ENCODE assay signal across 12 mouse cellular contexts in the genomic region with DNA sequence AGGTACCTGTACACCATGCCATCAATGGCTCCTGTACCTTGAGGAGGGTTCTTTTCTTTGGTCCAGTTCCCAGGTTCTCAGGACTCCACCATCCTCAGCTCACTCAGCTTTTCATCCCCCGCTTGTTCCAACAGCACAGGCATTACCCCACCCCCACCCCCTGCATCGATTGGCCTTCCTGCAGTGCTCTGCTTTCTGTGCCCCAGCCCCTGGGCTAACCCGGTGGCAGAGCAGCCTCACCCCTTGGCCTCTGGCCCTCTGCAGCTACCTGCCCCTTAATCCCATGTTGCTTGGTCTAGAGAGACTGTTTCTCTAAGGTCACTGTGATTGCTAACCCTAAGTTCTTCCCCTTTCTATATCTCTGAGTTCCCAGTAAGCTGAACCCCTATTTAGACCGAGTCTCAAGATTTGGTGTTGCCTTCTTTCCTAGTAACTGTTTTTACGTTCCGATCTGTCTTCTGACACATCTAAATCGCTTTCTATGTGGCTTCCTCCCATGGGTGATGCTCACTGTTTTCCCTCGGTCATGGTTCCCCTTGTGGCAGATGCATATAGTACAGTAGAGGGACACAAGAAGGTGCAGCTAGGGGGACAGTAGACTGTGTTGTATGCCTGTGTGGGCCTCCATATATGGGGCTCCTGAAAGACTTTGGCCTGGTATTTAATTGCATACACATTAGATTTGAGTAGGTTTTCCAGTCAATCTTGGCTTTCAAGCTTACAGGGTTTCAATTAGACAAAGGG.
DNase-seq lines count a peak whose midpoint lies in the region; ATAC-seq and TF ChIP-seq lines count a peak whose summit lies in the region.
"Had no signal": no experiment of that assay in that cellular context is flagged by ENCODE, and none has a peak within 500 bp of the region (broad histone marks: within the 10 kb centered on the region; RNA-seq: fewer than 3 reads in every experiment).

No protein-coding gene starts in this region.

- no peaks in the 10 kb centered on the region for H3K27me3 ChIP-seq in kidney, adult 2 months (replicated peaks; ENCODE audit: control insufficient read depth, insufficient read depth, low read length)
- H3K27me3 ChIP-seq in CH12.LX (replicated peaks): peaks cover 82% of the 10 kb centered on the region
- H3K27me3 ChIP-seq in embryonic facial prominence, embryonic 13.5 days: no peaks in the 10 kb centered on the region
- H3K27me3 ChIP-seq in limb, embryonic 12.5 days: no peaks in the 10 kb centered on the region
- H3K27me3 ChIP-seq: neural tube, embryonic 12.5 days had no signal

- ATAC-seq in embryonic facial prominence, embryonic 13.5 days (ENCODE audit: insufficient number of reproducible peaks, insufficient read depth, low FRiP score, low TSS enrichment, low read depth): no peak
- ATAC-seq in limb, embryonic 12.5 days (ENCODE audit: insufficient number of reproducible peaks, insufficient read depth, low FRiP score, low TSS enrichment, low read depth): no peak

- DNase-seq in kidney, adult 2 months: no peak
- DNase-seq in kidney, postnatal 10 days: no peak
- peak; percentile 15 for DNase-seq in CH12.LX (ENCODE audit: extremely low read depth)
- no peak for DNase-seq in urinary bladder, adult 18-20 months (ENCODE audit: low spot score in 2 of 2)
- DNase-seq in urinary bladder, adult 2 months (ENCODE audit: low spot score): no peak
- no peak for DNase-seq in frontal cortex, postnatal 36 days (ENCODE audit: low spot score in 2 of 2)
- DNase-seq: cerebellum, adult 18-20 months had no signal

- 0 out of 2 replicates have a peak, but pooled peaks have one; percentile 23 for TF ChIP-seq CTCF in kidney, adult 2 months (conservative IDR thresholded peaks at IDR 0.05; ENCODE audit: insufficient read depth, insufficient read length, low read depth, low read length)
- TF ChIP-seq CTCF in CH12.LX (conservative IDR thresholded peaks at IDR 0.05 in 1 of 2, IDR thresholded peaks at IDR 0.05 in 1 of 2; ENCODE audit: low read depth in 2 of 2, low read length in 2 of 2): peak in 1 of 2 experiments; percentile 44; a peak in 2 of 4 replicates

- H3K4me1 ChIP-seq in kidney, adult 2 months (ENCODE audit: control insufficient read depth, insufficient read depth, low read length): peaks cover 8% of the 10 kb centered on the region
- H3K4me1 ChIP-seq in CH12.LX (ENCODE audit: control insufficient read depth in 1 of 2, insufficient read depth in 2 of 2): no peaks in the 10 kb centered on the region
- H3K4me1 ChIP-seq in embryonic facial prominence, embryonic 13.5 days: peaks cover 38% of the 10 kb centered on the region
- H3K4me1 ChIP-seq in limb, embryonic 12.5 days (replicated peaks): peaks cover 52% of the 10 kb centered on the region

- no peaks in the 10 kb centered on the region for H3K79me2 ChIP-seq in CH12.LX (replicated peaks; ENCODE audit: control insufficient read depth, extremely low read depth, insufficient read depth, poor library complexity, severe bottlenecking)

- TF ChIP-seq EP300 in CH12.LX (IDR thresholded peaks at IDR 0.05; ENCODE audit: low read length): no peak

- H3K4me3 ChIP-seq in kidney, adult 2 months (ENCODE audit: insufficient read depth, low read depth, low read length): no peak overlapping the region
- no peak overlapping the region for H3K4me3 ChIP-seq in CH12.LX (replicated peaks in 1 of 3; ENCODE audit: low read depth in 2 of 3, low read length in 2 of 3, poor library complexity in 1 of 3)
- H3K4me3 ChIP-seq in embryonic facial prominence, embryonic 13.5 days: no peak overlapping the region
- H3K4me3 ChIP-seq in limb, embryonic 12.5 days (replicated peaks): no peak overlapping the region
- H3K4me3 ChIP-seq: neural tube, embryonic 12.5 days had no signal

- TF ChIP-seq POLR2A in kidney, adult 2 months (IDR thresholded peaks at IDR 0.05; ENCODE audit: low read depth, low read length): no peak
- TF ChIP-seq POLR2A in CH12.LX (IDR thresholded peaks at IDR 0.05; ENCODE audit: low read depth, low read length): no peak

- H3K9me3 ChIP-seq in CH12.LX (replicated peaks; ENCODE audit: low read length): peaks cover 5% of the 10 kb centered on the region
- no peaks in the 10 kb centered on the region for H3K9me3 ChIP-seq in embryonic facial prominence, embryonic 13.5 days
- 0 out of 2 replicates have a peak, but pooled peaks cover 6% of the 10 kb centered on the region for H3K9me3 ChIP-seq in limb, embryonic 12.5 days
- H3K9me3 ChIP-seq: G1E had no signal

- H3K27ac ChIP-seq in kidney, adult 2 months (ENCODE audit: insufficient read depth, low read depth, low read length): peak overlapping the region; percentile 46
- H3K27ac ChIP-seq in CH12.LX (ENCODE audit: insufficient read depth, low read depth): no peak overlapping the region
- H3K27ac ChIP-seq in embryonic facial prominence, embryonic 13.5 days: peak overlapping the region; percentile 80
- peak overlapping the region; percentile 76 for H3K27ac ChIP-seq in limb, embryonic 12.5 days
- H3K27ac ChIP-seq: hindbrain, embryonic 14.5 days; neural tube, embryonic 12.5 days had no signal

- H3K4me2 ChIP-seq in CH12.LX (ENCODE audit: insufficient read depth, low read depth, poor library complexity, severe bottlenecking): no peak overlapping the region
- no peak overlapping the region for H3K4me2 ChIP-seq in embryonic facial prominence, embryonic 13.5 days
- no peak overlapping the region for H3K4me2 ChIP-seq in limb, embryonic 12.5 days
- H3K4me2 ChIP-seq: hindbrain, embryonic 14.5 days; neural tube, embryonic 12.5 days had no signal

- peaks cover 2% of the 10 kb centered on the region; the same call in 1 of the 2 replicates for H3K36me3 ChIP-seq in kidney, adult 2 months (ENCODE audit: control insufficient read depth, insufficient read depth, low read length)
- no peaks in the 10 kb centered on the region for H3K36me3 ChIP-seq in CH12.LX (replicated peaks in 1 of 2; ENCODE audit: control insufficient read depth in 1 of 2, insufficient read depth in 1 of 2, low read length in 1 of 2)
- peaks cover 14% of the 10 kb centered on the region for H3K36me3 ChIP-seq in embryonic facial prominence, embryonic 13.5 days
- peaks cover 6% of the 10 kb centered on the region for H3K36me3 ChIP-seq in limb, embryonic 12.5 days
- H3K36me3 ChIP-seq: G1E; neural tube, embryonic 12.5 days had no signal

- H3K9ac ChIP-seq in CH12.LX (ENCODE audit: insufficient read depth, low read depth): no peak overlapping the region
- no peak overlapping the region for H3K9ac ChIP-seq in embryonic facial prominence, embryonic 13.5 days
- no peak overlapping the region for H3K9ac ChIP-seq in limb, embryonic 12.5 days (replicated peaks)
- H3K9ac ChIP-seq: hindbrain, embryonic 14.5 days; neural tube, embryonic 12.5 days had no signal

- 69% methylated on average over 8 of the region's 8 CpGs for WGBS in kidney, adult 2 months
- 77% methylated on average over 8 of the region's 8 CpGs for WGBS in embryonic facial prominence, embryonic 13.5 days
- 69% methylated on average over 8 of the region's 8 CpGs for WGBS in limb, embryonic 12.5 days

- no peak; the same call in none of the 2 replicates for TF ChIP-seq RAD21 in CH12.LX (IDR thresholded peaks at IDR 0.05; ENCODE audit: low read depth, low read length)

- in situ Hi-C loops in CH12.LX (cut with MboI; ENCODE audit: low pct_ligation_motif_present, low pct_unique_long_range_greater_than_20kb, low sequenced_read_pairs): no loop called here

- dilution Hi-C loops in CH12.LX (cut with MboI; ENCODE audit: extremely low pct_ligation_motif_present, extremely low pct_unique_long_range_greater_than_20kb, low sequenced_read_pairs): no loop called here

TF ChIP-seq in CH12.LX, 34 proteins besides CTCF, POLR2A, EP300 and RAD21:
- no peak for TF ChIP-seq CHD1 (IDR thresholded peaks at IDR 0.05; ENCODE audit: low read depth, low read length)
- TF ChIP-seq TBP (conservative IDR thresholded peaks at IDR 0.05; ENCODE audit: low read depth, low read length): no peak
- TF ChIP-seq RCOR1 (conservative IDR thresholded peaks at IDR 0.05; ENCODE audit: low read depth, low read length): no peak
- no peak for TF ChIP-seq JUND (conservative IDR thresholded peaks at IDR 0.05; ENCODE audit: low read depth, low read length)
- TF ChIP-seq MAFK (IDR thresholded peaks at IDR 0.05; ENCODE audit: insufficient replicate concordance, low read length): no peak
